Mouse (Mus musculus) brown adipose tissue, adult 24 weeks (tissue): ENCODE data around the gene Cacng5. TPM values are rescaled to one million over a fixed set of nuclear protein-coding genes. Genes with fewer than 3 reads are reported as not detected.

ENCODE experiments used
- H3K27ac ChIP-seq: fragments of 200-500 bp; replicated peaks from 2 replicates; pipeline ENCODE4 v1.5.1; 2012; ENCODE audit warnings: low read depth, mild to moderate bottlenecking, low read length
- H3K4me1 ChIP-seq: fragments of 200-500 bp; 2 replicates; pipeline ENCODE4 v1.6.1; 2012; ENCODE audit warnings: low read length, mixed read lengths; ENCODE audit not compliant: control insufficient read depth, insufficient read depth, insufficient read length
- H3K4me3 ChIP-seq: fragments of 200-500 bp; 2 replicates; pipeline ENCODE4 v1.5.1; 2012; ENCODE audit warnings: low read depth, mild to moderate bottlenecking, low read length, moderate library complexity; ENCODE audit not compliant: insufficient read depth
- polyA plus RNA-seq: library from polyadenylated mRNA; stranded (reverse); fragments of >200 nt; gene quantifications from 2 replicates; pipeline ENCODE4 v1.2.4, GENCODE M21; 2012; ENCODE audit not compliant: missing spikeins, insufficient read depth, insufficient read length

Cacng5 gene
- polyA plus RNA-seq, result not detected in 2 replicates

GRCm38 (mm10) chr11:107914634-107915226 is at the start of gene Cacng5:
Gene Cacng5, minus strand, starts transcription at chr11:107915055.
- Histone ChIP-seq H3K4me1 (no peaks in the 10 kb centered on the region), H3K4me3 (peak within 1 kb of the TSS; percentile 42), H3K27ac (no peak within 1 kb of the TSS)

- no peak overlapping the region for H3K4me3 ChIP-seq
- no peak overlapping the region for H3K27ac ChIP-seq
- H3K4me1 ChIP-seq, result no peaks in the 10 kb centered on the region
These were observed 42.9 kb upstream of the Cacng5 start for GRCm38 (mm10) chr11:107957566-107958350.

- H3K4me1 ChIP-seq, result no peaks in the 10 kb centered on the region
- no peak overlapping the region for H3K4me3 ChIP-seq
- no peak overlapping the region for H3K27ac ChIP-seq
These were observed 40.6 kb upstream of the Cacng5 start for GRCm38 (mm10) chr11:107955191-107956062.

GRCm38 (mm10) chr11:107951431-107951830 is 36.6 kb upstream of the Cacng5 start:
- H3K27ac ChIP-seq, result no peak overlapping the region
- H3K4me3 ChIP-seq, result no peak overlapping the region
- H3K4me1 ChIP-seq, result no peaks in the 10 kb centered on the region

GRCm38 (mm10) chr11:107950658-107951057 is 35.8 kb upstream of the Cacng5 start:
- Histone ChIP-seq H3K4me1 (no peaks in the 10 kb centered on the region), H3K27ac (no peak overlapping the region), H3K4me3 (no peak overlapping the region)

GRCm38 (mm10) chr11:107950211-107950610 is 35.4 kb upstream of the Cacng5 start:
- Histone ChIP-seq H3K4me3 (no peak overlapping the region), H3K4me1 (no peaks in the 10 kb centered on the region), H3K27ac (no peak overlapping the region)

GRCm38 (mm10) chr11:107947951-107948350 is 33.1 kb upstream of the Cacng5 start:
- Histone ChIP-seq H3K27ac (no peak overlapping the region), H3K4me1 (no peaks in the 10 kb centered on the region), H3K4me3 (no peak overlapping the region)

- Histone ChIP-seq H3K4me3 (no peak overlapping the region), H3K4me1 (no peaks in the 10 kb centered on the region), H3K27ac (no peak overlapping the region)
These were observed 32.0 kb upstream of the Cacng5 start for GRCm38 (mm10) chr11:107946823-107947222.

- no peaks in the 10 kb centered on the region for H3K4me1 ChIP-seq
- no peak overlapping the region for H3K4me3 ChIP-seq
- no peak overlapping the region for H3K27ac ChIP-seq
These were observed 22.1 kb upstream of the Cacng5 start for GRCm38 (mm10) chr11:107936929-107937328.

- no peak overlapping the region for H3K27ac ChIP-seq
- H3K4me1 ChIP-seq, result no peaks in the 10 kb centered on the region
- H3K4me3 ChIP-seq, result no peak overlapping the region
These were observed 16.9 kb upstream of the Cacng5 start for GRCm38 (mm10) chr11:107931721-107932120.

GRCm38 (mm10) chr11:107931288-107931687 is 16.4 kb upstream of the Cacng5 start:
- Histone ChIP-seq H3K27ac (no peak overlapping the region), H3K4me3 (no peak overlapping the region)

GRCm38 (mm10) chr11:107929712-107930111 is 14.9 kb upstream of the Cacng5 start:
- H3K4me1 ChIP-seq, result no peaks in the 10 kb centered on the region
- H3K4me3 ChIP-seq, result no peak overlapping the region
- H3K27ac ChIP-seq, result no peak overlapping the region

More at GRCm38 (mm10) chr11:107931288-107931687, 16.4 kb upstream of the Cacng5 start:
- H3K4me1 ChIP-seq, result no peaks in the 10 kb centered on the region

- no peaks in the 10 kb centered on the region for H3K4me1 ChIP-seq
- no peak overlapping the region for H3K27ac ChIP-seq
These were observed 5.1 kb upstream of the Cacng5 start for GRCm38 (mm10) chr11:107919852-107920508.

GRCm38 (mm10) chr11:107917721-107918235 is 2.9 kb upstream of the Cacng5 start:
- Histone ChIP-seq H3K4me1 (no peaks in the 10 kb centered on the region), H3K4me3 (no peak overlapping the region), H3K27ac (no peak overlapping the region)

More at GRCm38 (mm10) chr11:107919852-107920508, 5.1 kb upstream of the Cacng5 start:
- no peak overlapping the region for H3K4me3 ChIP-seq
